Mouse (Mus musculus): ENCODE results near the gene Mylk4.
A peak's percentile ranks its signal among the peaks of the same experiment; 100 is the strongest.

Gene Mylk4

GRCm38 (mm10) chr13:32707894-32708293 lies 75.9 kb downstream of the Mylk4 start:
- no peak for DNase-seq (ENCODE audit: low spot score in 2 of 2)

- DNase-seq (ENCODE audit: low spot score in 2 of 2): no peak
Observed at GRCm38 (mm10) chr13:32706651-32707288, 77.0 kb downstream of the Mylk4 start.

DNA sequence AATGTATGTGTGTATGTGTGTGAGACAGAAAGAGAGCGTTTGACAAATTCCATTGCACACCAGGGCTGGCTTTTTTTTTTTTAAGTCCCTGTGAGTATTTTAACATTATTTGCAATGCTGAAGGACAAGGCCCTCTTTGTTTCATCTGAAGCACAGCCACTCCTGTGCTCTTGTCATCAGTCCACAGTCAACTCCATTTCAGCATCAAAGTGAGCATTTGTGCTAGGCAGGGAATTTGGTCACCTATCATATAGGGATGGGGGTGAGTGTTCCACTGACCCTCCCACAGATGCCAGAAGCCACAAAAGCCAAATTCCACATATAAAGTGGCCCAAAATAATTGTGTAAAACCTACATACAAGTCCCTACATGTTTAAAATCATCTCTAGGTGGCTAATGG lies 78.4 kb downstream of the Mylk4 start:
- no peak for DNase-seq (ENCODE audit: low spot score in 2 of 2)

GRCm38 (mm10) chr13:32704911-32705310 lies 78.8 kb downstream of the Mylk4 start:
- no peak for DNase-seq (ENCODE audit: low spot score in 2 of 2)

- DNase-seq (ENCODE audit: low spot score in 2 of 2): no peak
Observed at GRCm38 (mm10) chr13:32701564-32701963, 82.2 kb downstream of the Mylk4 start.

DNA sequence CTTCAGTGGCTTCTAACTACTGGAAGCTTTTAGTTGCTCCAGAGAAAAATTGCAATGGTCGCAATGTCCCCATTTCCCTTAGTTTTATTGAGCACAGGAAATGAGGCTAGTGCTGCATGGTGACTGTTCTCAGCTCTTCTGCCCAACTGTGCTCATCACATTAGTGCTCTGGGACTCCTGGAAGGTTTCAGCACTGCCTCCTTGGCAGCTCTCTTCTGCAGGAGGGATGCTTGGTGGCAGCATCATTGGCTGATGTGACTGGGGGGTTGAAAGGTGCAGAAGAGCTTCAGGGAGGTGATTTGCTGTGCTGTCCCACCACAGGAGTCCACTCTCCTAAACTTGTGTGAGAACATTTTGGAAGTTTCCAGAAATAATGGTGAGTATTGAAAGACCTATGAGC lies 84.4 kb downstream of the Mylk4 start:
- no peak for DNase-seq (ENCODE audit: low spot score in 2 of 2)

- no peak for DNase-seq (ENCODE audit: low spot score in 2 of 2)
Observed at GRCm38 (mm10) chr13:32698956-32699355, 84.8 kb downstream of the Mylk4 start.

- DNase-seq (ENCODE audit: low spot score in 2 of 2): no peak
Observed at GRCm38 (mm10) chr13:32693886-32694455, 89.8 kb downstream of the Mylk4 start.

- DNase-seq (ENCODE audit: low spot score in 2 of 2): no peak
Observed at GRCm38 (mm10) chr13:32692563-32692962, 91.2 kb downstream of the Mylk4 start.

DNA sequence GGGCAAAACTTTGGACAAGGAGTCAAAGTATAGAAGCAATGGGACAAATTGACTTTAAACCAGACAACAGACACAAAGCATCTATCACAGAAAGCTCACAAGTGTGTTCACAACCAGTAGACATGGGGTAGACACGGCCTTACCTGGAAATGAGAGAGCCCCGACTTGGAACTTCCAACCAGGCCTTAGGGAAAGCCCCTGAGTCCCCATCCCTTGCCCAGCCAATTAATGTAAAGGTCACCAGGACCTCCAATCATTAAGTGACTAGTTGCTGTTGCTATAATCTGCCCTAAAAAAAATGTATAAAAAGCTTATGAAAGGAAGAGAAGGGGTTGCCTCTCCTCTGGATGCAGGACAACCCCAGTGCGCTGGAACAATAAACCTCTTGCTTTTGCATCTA lies 93.5 kb downstream of the Mylk4 start:
- no peak for DNase-seq (ENCODE audit: low spot score in 2 of 2)

DNA sequence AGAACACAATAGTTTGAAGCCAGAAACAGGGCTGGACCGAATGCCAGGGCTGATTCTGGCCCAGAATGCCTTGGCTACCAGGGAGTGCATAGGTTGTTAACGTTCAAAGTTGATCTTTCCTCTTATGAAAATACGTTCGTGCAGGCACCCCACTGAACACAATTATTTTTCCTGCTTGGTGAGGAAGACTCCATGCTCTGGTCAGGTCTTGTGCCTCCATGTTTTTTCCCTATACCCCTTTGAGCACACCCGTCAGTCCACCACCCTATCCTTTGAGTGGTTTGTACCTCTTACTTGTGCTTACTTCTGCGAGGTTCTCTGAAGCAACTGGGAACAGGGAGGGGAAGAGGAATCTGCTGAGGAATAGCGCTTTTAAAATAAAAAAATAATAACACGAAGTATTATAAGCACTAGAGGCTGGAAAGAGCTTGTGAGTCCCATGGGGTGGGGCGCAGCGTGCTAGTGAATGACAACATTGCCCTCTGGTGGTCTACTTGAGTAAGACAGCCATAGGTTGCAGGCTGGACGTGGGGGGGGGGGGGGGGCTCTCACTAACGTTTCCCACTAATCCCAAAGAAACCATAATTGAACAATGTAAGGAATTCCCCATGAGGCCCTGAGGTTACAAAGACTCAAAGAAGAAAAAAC lies 102.8 kb downstream of the Mylk4 start:
- DNase-seq (ENCODE audit: low spot score in 2 of 2): peak; percentile 19 to 39

DNA sequence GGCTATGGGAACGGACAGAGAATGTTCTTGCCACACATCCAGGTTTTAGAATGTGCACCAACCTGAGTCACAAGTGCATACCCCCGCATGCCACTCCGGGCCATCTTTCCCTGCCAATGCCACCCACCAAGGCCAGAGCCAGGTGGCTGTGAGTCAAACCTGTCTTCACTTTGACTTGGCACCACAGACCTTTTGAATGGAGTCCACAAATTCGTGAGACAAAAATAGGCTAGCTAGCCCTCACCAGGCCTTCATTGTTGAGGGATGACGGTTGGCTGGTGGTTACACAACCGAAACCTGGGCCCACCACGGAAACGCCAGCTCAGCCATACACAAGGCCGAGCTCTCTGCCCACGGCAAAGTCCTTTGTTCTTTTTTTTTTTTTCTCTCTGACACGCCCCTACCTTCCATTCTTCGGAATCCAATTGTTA lies 103.6 kb downstream of the Mylk4 start:
- DNase-seq (ENCODE audit: low spot score in 2 of 2): no peak

DNA sequence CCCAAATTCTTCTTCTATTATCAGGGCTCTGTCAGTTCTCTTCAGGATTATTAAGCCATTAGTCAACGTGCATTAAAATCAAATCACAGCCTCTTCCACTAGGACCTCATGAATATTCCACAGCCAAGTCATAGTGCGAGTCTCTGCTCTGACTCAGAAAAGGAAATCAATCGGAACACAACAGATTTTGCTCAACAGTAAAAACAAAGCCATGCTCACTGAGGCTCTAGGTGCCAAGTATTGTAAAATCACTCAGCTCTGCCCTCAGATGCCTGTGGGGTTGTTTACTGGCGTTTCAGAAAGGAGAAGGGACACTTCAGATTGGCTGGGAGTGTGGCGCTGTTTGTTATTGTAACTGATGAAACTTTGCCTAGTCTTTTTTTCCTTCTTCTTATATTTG lies 104.8 kb downstream of the Mylk4 start:
- DNase-seq (ENCODE audit: low spot score in 2 of 2): no peak

GRCm38 (mm10) chr13:32670782-32671181 lies 113.0 kb downstream of the Mylk4 start:
- no peak for DNase-seq (ENCODE audit: low spot score in 2 of 2)

DNA sequence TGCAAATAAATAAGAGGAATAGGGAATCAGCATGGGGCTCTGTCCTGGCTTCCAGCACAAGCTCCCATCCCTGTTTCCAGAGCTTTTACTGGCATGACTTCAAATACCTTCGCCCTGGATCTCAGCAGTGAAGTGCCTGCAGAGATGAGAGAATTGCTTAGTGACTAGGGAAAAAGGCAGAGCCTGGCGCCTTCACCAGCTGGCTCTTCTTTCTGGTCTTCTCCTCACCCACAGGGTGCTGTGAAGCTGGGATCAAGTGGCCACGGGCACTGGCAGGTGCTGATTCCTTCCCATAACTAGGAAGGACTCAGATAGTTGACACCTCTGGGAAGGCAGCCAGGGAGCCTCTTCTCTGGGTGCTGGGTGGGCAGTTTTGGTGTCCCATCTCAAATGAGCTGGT lies 115.5 kb downstream of the Mylk4 start:
- DNase-seq (ENCODE audit: low spot score in 2 of 2): no peak

GRCm38 (mm10) chr13:32667386-32667785 lies 116.4 kb downstream of the Mylk4 start:
- DNase-seq (ENCODE audit: low spot score in 2 of 2): no peak

GRCm38 (mm10) chr13:32662041-32662440 lies 121.7 kb downstream of the Mylk4 start:
- DNase-seq (ENCODE audit: low spot score in 2 of 2): no peak

DNA sequence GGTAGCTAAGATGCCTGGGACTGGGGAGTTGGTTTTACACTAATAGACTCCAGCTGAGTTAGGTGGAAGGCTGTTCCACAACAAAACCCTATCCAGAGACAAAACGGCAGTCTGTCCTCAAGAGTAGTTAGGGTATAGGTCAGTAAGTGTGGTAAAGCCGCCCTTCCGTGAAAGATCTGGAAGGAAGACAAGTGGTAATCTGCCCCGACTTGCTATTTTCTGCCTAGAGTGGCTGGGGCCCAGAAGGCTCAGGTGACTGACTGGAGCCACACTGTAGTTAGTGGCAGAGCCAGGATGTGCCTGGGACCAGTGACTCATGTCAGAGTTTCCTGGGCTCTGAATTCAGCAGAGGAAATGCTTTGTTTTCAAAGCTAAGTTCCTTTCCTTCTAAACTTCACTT lies 123.5 kb downstream of the Mylk4 start:
- no peak for DNase-seq (ENCODE audit: low spot score in 2 of 2)

DNA sequence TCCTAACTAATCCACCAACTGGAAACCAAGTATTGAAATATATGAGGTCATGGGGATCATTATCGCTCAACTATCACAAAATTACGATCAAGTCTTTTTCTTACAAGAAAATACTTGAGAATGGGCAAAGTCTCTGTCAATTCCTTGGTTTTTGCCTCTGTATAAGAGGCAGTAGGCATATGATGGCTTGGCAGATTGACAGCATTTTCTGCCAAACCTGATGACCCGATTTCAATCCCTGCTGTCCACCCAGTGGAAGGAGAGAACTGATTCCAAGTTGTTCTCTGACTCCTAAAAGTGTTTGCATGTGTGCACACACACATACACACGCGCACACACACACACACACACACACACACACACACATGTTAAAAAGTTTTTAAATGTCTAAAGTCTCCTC lies 124.5 kb downstream of the Mylk4 start:
- no peak for DNase-seq (ENCODE audit: low spot score in 2 of 2)

- no peak for DNase-seq (ENCODE audit: low spot score in 2 of 2)
Observed at GRCm38 (mm10) chr13:32657583-32657982, 126.2 kb downstream of the Mylk4 start.

Measured in right cerebral cortex, postnatal 36 days (tissue).